Mouse (Mus musculus): ENCODE results near the gene Arhgef38.

DNA sequence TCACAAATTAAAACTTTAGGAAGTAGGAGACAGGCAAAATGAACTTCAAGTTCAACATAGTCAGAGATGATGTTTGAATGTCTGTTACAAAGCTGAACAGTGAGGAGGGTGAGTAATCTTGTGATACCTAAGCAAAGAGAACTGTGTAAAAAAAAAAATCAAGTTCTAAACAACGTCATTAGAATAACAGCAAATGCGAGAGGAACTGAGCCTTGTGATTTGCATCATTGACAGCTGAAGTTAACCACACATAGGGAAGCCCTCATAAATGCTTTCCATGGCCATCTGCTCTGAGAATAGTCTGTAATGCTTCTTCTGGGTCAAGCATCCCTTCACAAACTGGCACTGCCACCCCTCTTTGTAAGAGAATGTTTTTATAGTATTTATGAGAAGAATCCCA, 31.0 kb downstream of the Arhgef38 start:
- TF ChIP-seq CTCF (IDR thresholded peaks at IDR 0.05; ENCODE audit: low read depth) (no peak), EP300 (IDR thresholded peaks at IDR 0.05; ENCODE audit: low read depth) (no peak)

Measured in heart, postnatal 0 days (tissue).